In the genomic region with DNA sequence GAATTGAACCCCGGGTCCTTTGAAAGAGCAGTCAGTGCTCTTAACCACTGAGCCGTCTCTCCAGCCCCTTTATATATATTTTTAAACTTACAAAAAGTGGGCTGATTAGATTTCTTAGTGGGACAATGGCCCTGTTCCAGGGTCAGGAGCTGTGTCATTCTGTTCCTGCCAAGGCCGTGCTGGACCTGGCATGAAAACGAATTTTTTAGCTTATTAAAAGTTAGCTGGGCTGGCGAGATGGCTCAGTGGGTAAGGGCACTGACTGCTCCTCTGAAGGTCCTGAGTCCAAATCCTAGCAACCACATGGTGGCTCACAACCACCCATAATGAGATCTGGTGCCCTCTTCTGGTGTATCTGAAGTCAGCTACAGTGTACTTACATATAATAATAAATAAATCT, we compare ENCODE assay signal across 1 mouse cellular context. TPM values are rescaled to one million over a fixed set of nuclear protein-coding genes. Genes with fewer than 3 reads are reported as not detected.
"Had no signal": no experiment of that assay in that cellular context is flagged by ENCODE, and none has a peak within 500 bp of the region (broad histone marks: within the 10 kb centered on the region; RNA-seq: fewer than 3 reads in every experiment).

No protein-coding gene starts in this region.

RNA-seq across cellular contexts. Expression of a gene that starts 18.1 kb away (rescaled TPM):
- polyA plus RNA-seq: intestine, postnatal 0 days had no signal
